Mouse (Mus musculus) gastrocnemius, postnatal 36 days (tissue): Measurements from ENCODE around the gene Pdgfd. TPM values are rescaled to one million over a fixed set of nuclear protein-coding genes. Genes with fewer than 3 reads are reported as not detected.

ENCODE experiments used
- total RNA-seq, 2 experiments: library from RNA; stranded (reverse); gene quantifications; 2 replicates each; pipeline ENCODE4 v1.2.3; 2021

The Pdgfd gene
- total RNA-seq, 2 experiments from 2014 or later = 3.6 to 4.5 TPM

Other genes starting within 250 kb of the Pdgfd start
- gene Ddi1, start 101.3 kb downstream of the Pdgfd start, total RNA-seq = not detected